ENCODE assay signal across 26 mouse cellular contexts in the genomic region with DNA sequence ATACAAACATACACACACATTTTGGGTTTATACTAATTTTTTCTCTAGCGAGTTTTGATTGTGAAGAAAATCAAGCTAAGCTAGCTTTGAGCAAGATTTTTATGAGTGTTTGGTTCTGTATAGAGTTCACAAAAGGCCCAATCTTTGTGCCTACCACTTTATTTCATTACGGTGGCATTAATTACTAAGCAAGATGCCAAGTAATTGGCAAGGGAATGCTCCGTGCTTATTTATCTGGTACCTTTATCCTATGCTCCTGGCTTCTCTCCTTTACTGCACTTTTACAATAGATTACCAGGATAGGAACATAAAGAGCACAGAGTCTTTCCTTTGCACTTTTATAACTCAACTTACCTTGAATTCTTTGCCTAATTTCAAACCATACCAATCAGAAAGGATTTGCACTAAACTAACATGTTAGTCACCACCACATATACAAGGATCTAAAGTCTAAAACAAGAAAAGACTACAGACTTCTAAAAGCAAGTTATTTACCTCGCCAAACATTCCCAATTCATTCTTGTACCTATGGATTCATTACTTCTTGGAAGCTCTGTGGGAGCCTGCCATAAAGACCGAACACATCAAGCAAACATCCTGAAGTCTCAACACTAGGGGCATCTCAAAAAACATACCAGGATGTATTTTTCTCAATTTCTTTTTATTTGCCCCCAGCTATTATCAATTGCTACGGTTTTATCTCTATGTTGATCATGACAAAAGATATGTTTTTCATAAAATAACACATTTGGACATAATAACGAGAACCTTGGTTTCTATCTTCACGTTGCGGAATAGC.
A peak's percentile ranks its signal among the peaks of the same experiment; 100 is the strongest.
DNase-seq lines count a peak whose midpoint lies in the region; ATAC-seq and TF ChIP-seq lines count a peak whose summit lies in the region.
"Had no signal": no experiment of that assay in that cellular context is flagged by ENCODE, and none has a peak within 500 bp of the region (broad histone marks: within the 10 kb centered on the region; RNA-seq: fewer than 3 reads in every experiment).

No protein-coding gene starts in this region.

- H3K27ac ChIP-seq in forebrain, embryonic 15.5 days (replicated peaks), result peak overlapping the region; percentile 91
- H3K27ac ChIP-seq: heart, embryonic 15.5 days; hindbrain, embryonic 10.5 days; hindbrain, embryonic 13.5 days; intestine, embryonic 15.5 days had no signal

- H3K4me2 ChIP-seq in forebrain, embryonic 15.5 days (replicated peaks), result peak overlapping the region; percentile 35
- H3K4me2 ChIP-seq: heart, embryonic 12.5 days; heart, embryonic 15.5 days; hindbrain, embryonic 13.5 days; intestine, embryonic 15.5 days had no signal

- 51% methylated on average over 9 of the region's 9 CpGs for WGBS in forebrain, embryonic 15.5 days

- H3K4me1 ChIP-seq in forebrain, embryonic 15.5 days, result peaks cover 14% of the 10 kb centered on the region
- H3K4me1 ChIP-seq: heart, embryonic 12.5 days; heart, embryonic 15.5 days; hindbrain, embryonic 13.5 days; intestine, embryonic 15.5 days had no signal

- peak overlapping the region; percentile 22 for H3K4me3 ChIP-seq in forebrain, embryonic 15.5 days
- H3K4me3 ChIP-seq: heart, embryonic 12.5 days; heart, embryonic 15.5 days; hindbrain, embryonic 10.5 days; hindbrain, embryonic 13.5 days; intestine, embryonic 15.5 days had no signal

- DNase-seq in frontal cortex, postnatal 14 days (ENCODE audit: low spot score in 2 of 2), result no peak
- peak; percentile 20 for DNase-seq in brain, adult 2 months (ENCODE audit: low read depth, low spot score)
- DNase-seq in brain, embryonic 14.5 days (ENCODE audit: low read depth), result peak; percentile 75
- DNase-seq in adrenal gland, postnatal 36 days, result no peak
- no peak for DNase-seq in right cerebral cortex, postnatal 36 days (ENCODE audit: low spot score in 2 of 2)
- DNase-seq in lung, postnatal 14 days, result no peak
- DNase-seq: adrenal gland, adult 8-10 months; adrenal gland, postnatal 25 days; cerebellum, adult 11-12 months; cerebellum, adult 8-10 months; cerebellum, postnatal 10 days; cerebellum, postnatal 36 days; gastrocnemius, postnatal 25 days; heart, adult 18-20 months; heart, postnatal 10 days; heart, postnatal 36 days; kidney, adult 18-20 months had no signal

- H3K9me3 ChIP-seq in forebrain, embryonic 15.5 days, result no peaks in the 10 kb centered on the region
- H3K9me3 ChIP-seq: heart, embryonic 12.5 days; heart, embryonic 15.5 days; hindbrain, embryonic 10.5 days; hindbrain, embryonic 13.5 days; intestine, embryonic 15.5 days had no signal

- no peaks in the 10 kb centered on the region for H3K27me3 ChIP-seq in forebrain, embryonic 15.5 days
- H3K27me3 ChIP-seq: heart, embryonic 12.5 days; heart, embryonic 15.5 days; intestine, embryonic 15.5 days had no signal

- TF ChIP-seq POLR2A in brain, embryonic 14.5 days (IDR thresholded peaks at IDR 0.05; ENCODE audit: borderline replicate concordance, extremely low read depth, insufficient read depth, insufficient read length, poor library complexity, severe bottlenecking), result no peak

- ATAC-seq in frontal cortex, adult (ENCODE audit: low TSS enrichment), result peak; percentile 51
- peak; percentile 27 for ATAC-seq in forebrain, embryonic 15.5 days (replicated peaks)
- ATAC-seq: CD4-positive, CD25-positive, alpha-beta regulatory T cell, adult 4 months; hindbrain, embryonic 16.5 days; intestine, embryonic 15.5 days had no signal

- H3K9ac ChIP-seq in forebrain, embryonic 15.5 days (replicated peaks), result peak overlapping the region; percentile 33
- H3K9ac ChIP-seq: heart, embryonic 12.5 days; heart, embryonic 15.5 days; hindbrain, embryonic 13.5 days; intestine, embryonic 15.5 days had no signal

- H3K36me3 ChIP-seq in forebrain, embryonic 15.5 days, result no peaks in the 10 kb centered on the region
- H3K36me3 ChIP-seq: heart, embryonic 12.5 days; heart, embryonic 15.5 days; hindbrain, embryonic 10.5 days; hindbrain, embryonic 13.5 days; intestine, embryonic 15.5 days had no signal

- no peak for TF ChIP-seq CTCF in brain, embryonic 14.5 days (IDR thresholded peaks at IDR 0.05; ENCODE audit: borderline replicate concordance, extremely low read depth, insufficient read depth, insufficient read length)

Comparison
In these comparisons a context has a peak if more than half of its experiments do, and no peak if none do; other contexts are left out.
1. DNase-seq: peak in brain, adult 2 months (single experiment) and brain, embryonic 14.5 days (single experiment); none in frontal cortex, postnatal 14 days (0 of 2), adrenal gland, postnatal 36 days (0 of 2), right cerebral cortex, postnatal 36 days (0 of 2) and lung, postnatal 14 days (single experiment).